Mouse (Mus musculus): ENCODE measurements around the gene Lmx1a.

DNA sequence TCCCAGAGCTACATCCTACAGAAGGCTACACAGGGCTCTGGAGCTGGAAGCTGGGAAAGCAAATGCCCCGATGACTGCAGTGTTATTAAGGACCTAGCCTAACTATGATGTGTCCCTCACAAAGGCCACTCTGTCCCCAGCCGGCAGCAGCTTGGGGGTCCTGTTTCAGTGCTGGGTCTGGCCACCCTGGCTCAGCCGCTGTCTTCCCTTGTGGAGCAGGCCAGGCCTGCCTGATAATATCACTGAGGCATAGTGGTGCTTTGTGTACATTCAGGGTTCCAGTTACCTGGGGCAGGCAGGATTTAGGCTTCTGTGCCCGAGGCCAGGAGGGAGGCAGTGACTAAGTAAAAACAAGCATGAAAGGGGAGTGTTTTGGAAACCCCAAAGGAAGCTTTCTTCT, 188.9 kb downstream of the Lmx1a start:
- TF ChIP-seq CTCF (IDR thresholded peaks at IDR 0.05; ENCODE audit: control insufficient read depth, insufficient read depth, low read length) (no peak), POLR2A (IDR thresholded peaks at IDR 0.05; ENCODE audit: borderline replicate concordance, control insufficient read depth, low read depth, low read length) (no peak)
